Mouse (Mus musculus) stomach, embryonic 16.5 days (tissue): Measurements from ENCODE around the gene Epop. TPM values are rescaled to one million over a fixed set of nuclear protein-coding genes. Genes with fewer than 3 reads are reported as not detected.

Experiments
- ATAC-seq: fragments of 200-750 bp; cut with Nextera tagmentation; 2 replicates; pipeline ENCODE4 v1.8.0; 2017; ENCODE audit warnings: moderate number of reproducible peaks, moderate TSS enrichment; ENCODE audit not compliant: insufficient read depth, low FRiP score
- H3K27ac ChIP-seq: fragments of 300-500 bp; sonication (generic); 2 replicates; pipeline ENCODE4 v1.5.1; 2014; ENCODE audit warnings: low read length
- H3K27me3 ChIP-seq: fragments of 300-500 bp; sonication (generic); 2 replicates; pipeline ENCODE4 v1.6.1; 2014; ENCODE audit warnings: low read length, control low read depth, mixed read lengths; ENCODE audit not compliant: control insufficient read depth, insufficient read depth
- H3K36me3 ChIP-seq: fragments of 300-500 bp; sonication (generic); 2 replicates; pipeline ENCODE4 v1.6.1; 2014; ENCODE audit warnings: low read length; ENCODE audit not compliant: control insufficient read depth, insufficient read depth
- H3K4me1 ChIP-seq: fragments of 300-500 bp; sonication (generic); 2 replicates; pipeline ENCODE4 v1.6.1; 2014; ENCODE audit warnings: low read length, control low read depth, mixed read lengths; ENCODE audit not compliant: control insufficient read depth, insufficient read depth
- H3K4me2 ChIP-seq: fragments of 300-500 bp; sonication (generic); 2 replicates; pipeline ENCODE4 v1.6.1; 2014; ENCODE audit warnings: low read depth, low read length, mixed read lengths
- H3K4me3 ChIP-seq: fragments of 300-500 bp; sonication (generic); replicated peaks from 2 replicates; pipeline ENCODE4 v1.5.1; 2014; ENCODE audit warnings: mild to moderate bottlenecking, low read length
- H3K9ac ChIP-seq: fragments of 300-500 bp; sonication (generic); 2 replicates; pipeline ENCODE4 v1.6.1; 2014; ENCODE audit warnings: low read length
- H3K9me3 ChIP-seq: fragments of 300-500 bp; sonication (generic); replicated peaks from 2 replicates; pipeline ENCODE4 v1.6.1; 2016; ENCODE audit warnings: low read length, control low read depth; ENCODE audit not compliant: control insufficient read depth
- WGBS: fragments of 180-500 bp; shearing (Covaris S2); extraction: QIAGEN DNeasy Blood & Tissue Kit; methylation state at CpG from one replicate; pipeline ENCODE4 v1.1.7; 2014; 5-methylcytosine and 5-hydroxymethylcytosine counted together
- polyA plus RNA-seq: library from polyadenylated mRNA; unstranded; fragments of >200 nt; fragmentation: Nextera tagmentation; extraction: Ambion mirVana; gene quantifications from 2 replicates; pipeline ENCODE4 v1.2.1, GENCODE M21; 2015

The Epop gene
- 0.41 and 0.77 TPM in 2 replicates for polyA plus RNA-seq

GRCm38 (mm10) chr11:97629576-97629975, at the start of gene Epop:
TSS of gene Epop (minus strand) at chr11:97629702.
- Histone ChIP-seq H3K36me3 (no peaks in the 10 kb centered on the region), H3K27me3 (peaks cover 50% of the 10 kb centered on the region), H3K4me3 (peak within 1 kb of the TSS; percentile 59), H3K9ac (peak within 1 kb of the TSS; percentile 72), H3K9me3 (no peaks in the 10 kb centered on the region), H3K4me1 (peaks cover 10% of the 10 kb centered on the region; the same call in 1 of the 2 replicates), H3K4me2 (peak within 1 kb of the TSS; percentile 82), H3K27ac (no peak within 1 kb of the TSS)
- peak; percentile 92 for ATAC-seq
- under 1% methylated on average over 47 of the region's 47 CpGs for WGBS

- Histone ChIP-seq H3K9ac (no peak overlapping the region), H3K27ac (no peak overlapping the region), H3K36me3 (peaks cover 8% of the 10 kb centered on the region), H3K4me2 (no peak overlapping the region), H3K4me1 (no peaks in the 10 kb centered on the region), H3K4me3 (no peak overlapping the region), H3K27me3 (no peaks in the 10 kb centered on the region), H3K9me3 (no peaks in the 10 kb centered on the region)
- 80% methylated on average over 15 of the region's 15 CpGs for WGBS
- ATAC-seq: no peak
Measured at GRCm38 (mm10) chr11:97678301-97678700, 48.8 kb upstream of the Epop start.

- peaks cover 8% of the 10 kb centered on the region for H3K36me3 ChIP-seq
Measured at GRCm38 (mm10) chr11:97677842-97678241, 48.3 kb upstream of the Epop start.

GRCm38 (mm10) chr11:97677381-97677780, 47.9 kb upstream of the Epop start:
- WGBS: 69% methylated on average over 15 of the region's 15 CpGs
- ATAC-seq: no peak
- H3K36me3 ChIP-seq: peaks cover 8% of the 10 kb centered on the region

More at GRCm38 (mm10) chr11:97677842-97678241, 48.3 kb upstream of the Epop start:
- no peaks in the 10 kb centered on the region for H3K4me1 ChIP-seq
- H3K9ac ChIP-seq: no peak overlapping the region
- no peaks in the 10 kb centered on the region for H3K27me3 ChIP-seq
- no peak overlapping the region for H3K27ac ChIP-seq
- 63% methylated on average over 8 of the region's 8 CpGs for WGBS
- no peaks in the 10 kb centered on the region for H3K9me3 ChIP-seq
- ATAC-seq: no peak
- H3K4me2 ChIP-seq: no peak overlapping the region
- no peak overlapping the region for H3K4me3 ChIP-seq

GRCm38 (mm10) chr11:97676050-97676754, 46.7 kb upstream of the Epop start:
- H3K9me3 ChIP-seq: no peaks in the 10 kb centered on the region
- ATAC-seq: no peak
- WGBS: 77% methylated on average over 15 of the region's 15 CpGs
- H3K27me3 ChIP-seq: no peaks in the 10 kb centered on the region
- H3K9ac ChIP-seq: 0 out of 2 replicates have a peak overlapping the region, but pooled peaks have one; percentile 10
- peaks cover 13% of the 10 kb centered on the region for H3K36me3 ChIP-seq
- no peaks in the 10 kb centered on the region for H3K4me1 ChIP-seq
- H3K4me3 ChIP-seq: no peak overlapping the region
- H3K4me2 ChIP-seq: no peak overlapping the region
- no peak overlapping the region for H3K27ac ChIP-seq

More at GRCm38 (mm10) chr11:97677381-97677780, 47.9 kb upstream of the Epop start:
- Histone ChIP-seq H3K4me1 (no peaks in the 10 kb centered on the region), H3K27ac (no peak overlapping the region), H3K9ac (no peak overlapping the region), H3K4me2 (no peak overlapping the region), H3K27me3 (no peaks in the 10 kb centered on the region), H3K9me3 (no peaks in the 10 kb centered on the region), H3K4me3 (no peak overlapping the region)

GRCm38 (mm10) chr11:97673148-97673547, 43.6 kb upstream of the Epop start:
- Histone ChIP-seq H3K4me3 (no peak overlapping the region), H3K27me3 (no peaks in the 10 kb centered on the region), H3K4me1 (peaks cover 7% of the 10 kb centered on the region), H3K36me3 (peaks cover 9% of the 10 kb centered on the region), H3K4me2 (no peak overlapping the region), H3K27ac (no peak overlapping the region), H3K9ac (no peak overlapping the region), H3K9me3 (no peaks in the 10 kb centered on the region)
- 84% methylated on average over 11 of the region's 11 CpGs for WGBS
- no peak for ATAC-seq

- Histone ChIP-seq H3K4me1 (peaks cover 7% of the 10 kb centered on the region), H3K27me3 (no peaks in the 10 kb centered on the region), H3K27ac (no peak overlapping the region), H3K36me3 (peaks cover 15% of the 10 kb centered on the region), H3K4me2 (no peak overlapping the region), H3K4me3 (no peak overlapping the region), H3K9me3 (no peaks in the 10 kb centered on the region), H3K9ac (no peak overlapping the region)
- ATAC-seq: no peak
- WGBS: 50% methylated on average over 2 of the region's 2 CpGs
Measured at GRCm38 (mm10) chr11:97671177-97671527, 41.6 kb upstream of the Epop start.

- Histone ChIP-seq H3K4me2 (no peak overlapping the region), H3K4me3 (no peak overlapping the region), H3K36me3 (peaks cover 20% of the 10 kb centered on the region), H3K27me3 (no peaks in the 10 kb centered on the region), H3K9ac (0 out of 2 replicates have a peak overlapping the region, but pooled peaks have one; percentile 19), H3K27ac (no peak overlapping the region), H3K4me1 (peaks cover 7% of the 10 kb centered on the region), H3K9me3 (no peaks in the 10 kb centered on the region)
- WGBS: 60% methylated on average over 13 of the region's 13 CpGs
- ATAC-seq: peak; percentile 36; the same call in 1 of the 2 replicates
Measured at GRCm38 (mm10) chr11:97670234-97671176, 41.0 kb upstream of the Epop start.

GRCm38 (mm10) chr11:97669829-97670228, 40.3 kb upstream of the Epop start:
- Histone ChIP-seq H3K9me3 (no peaks in the 10 kb centered on the region), H3K9ac (0 out of 2 replicates have a peak overlapping the region, but pooled peaks have one; percentile 19), H3K4me2 (no peak overlapping the region), H3K4me1 (peaks cover 8% of the 10 kb centered on the region), H3K27ac (no peak overlapping the region), H3K27me3 (no peaks in the 10 kb centered on the region), H3K36me3 (peaks cover 20% of the 10 kb centered on the region), H3K4me3 (no peak overlapping the region)
- ATAC-seq: peak; percentile 19; the same call in 1 of the 2 replicates
- 18% methylated on average over 6 of the region's 6 CpGs for WGBS
